Mouse (Mus musculus) hindbrain, embryonic 14.5 days (tissue): ENCODE data around the gene Cyp51. TPM values are rescaled to one million over a fixed set of nuclear protein-coding genes. Genes with fewer than 3 reads are reported as not detected.
A peak's percentile ranks its signal among the peaks of the same experiment; 100 is the strongest.
"Not testable (repeated sequence)": the region's sequence is repeated elsewhere in the genome, so short reads cannot be mapped to it uniquely, and the experiment has no call there.

Source experiments
- ATAC-seq: fragments of 200-750 bp; cut with Nextera tagmentation; 2 replicates; pipeline ENCODE4 v1.8.0; 2017; ENCODE audit warnings: moderate number of reproducible peaks, mild to moderate bottlenecking, moderate TSS enrichment, moderate library complexity; ENCODE audit not compliant: low FRiP score
- DNase-seq: peaks from one replicate; pipeline ENCODE4 v3.0.0-alpha.2; 2015; ENCODE audit warnings: low spot score
- H3K27ac ChIP-seq: fragments of 300-500 bp; sonication (generic); 2 replicates; pipeline ENCODE4 v1.5.1; 2014; ENCODE audit warnings: mild to moderate bottlenecking, moderate library complexity
- H3K27me3 ChIP-seq: fragments of 300-500 bp; sonication (generic); 2 replicates; pipeline ENCODE4 v1.6.1; 2014; ENCODE audit warnings: mild to moderate bottlenecking, low read length, mixed read lengths; ENCODE audit not compliant: control insufficient read depth, insufficient read depth
- H3K36me3 ChIP-seq: fragments of 300-500 bp; sonication (generic); replicated peaks from 2 replicates; pipeline ENCODE4 v1.6.1; 2014; ENCODE audit not compliant: control insufficient read depth, insufficient read depth
- H3K4me1 ChIP-seq: fragments of 300-500 bp; sonication (generic); replicated peaks from 2 replicates; pipeline ENCODE4 v1.6.1; 2014; ENCODE audit warnings: antibody characterized with exemption, low read length, mixed read lengths; ENCODE audit not compliant: control insufficient read depth, insufficient read depth
- H3K4me2 ChIP-seq: fragments of 300-500 bp; sonication (generic); replicated peaks from 2 replicates; pipeline ENCODE4 v1.6.1; 2014; ENCODE audit warnings: mild to moderate bottlenecking, moderate library complexity
- H3K4me3 ChIP-seq: fragments of 300-500 bp; sonication (generic); replicated peaks from 2 replicates; pipeline ENCODE4 v1.5.1; 2014; ENCODE audit warnings: mild to moderate bottlenecking, low read length
- H3K9ac ChIP-seq: fragments of 300-500 bp; sonication (generic); 2 replicates; pipeline ENCODE4 v1.6.1; 2014
- H3K9me3 ChIP-seq: fragments of 300-500 bp; sonication (generic); 2 replicates; pipeline ENCODE4 v1.6.1; 2016; ENCODE audit warnings: low read length; ENCODE audit not compliant: control insufficient read depth
- WGBS: fragments of 180-500 bp; shearing (Covaris S2); extraction: QIAGEN DNeasy Blood & Tissue Kit; methylation state at CpG from one replicate; pipeline ENCODE4 v1.1.7; 2014; 5-methylcytosine and 5-hydroxymethylcytosine counted together
- polyA plus RNA-seq: library from polyadenylated mRNA; unstranded; fragments of >200 nt; fragmentation: Nextera tagmentation; extraction: Ambion mirVana; gene quantifications from 2 replicates; pipeline ENCODE4 v1.2.1, GENCODE M21; 2014

Cyp51 gene
- 180 and 206 TPM in 2 replicates for polyA plus RNA-seq

DNA sequence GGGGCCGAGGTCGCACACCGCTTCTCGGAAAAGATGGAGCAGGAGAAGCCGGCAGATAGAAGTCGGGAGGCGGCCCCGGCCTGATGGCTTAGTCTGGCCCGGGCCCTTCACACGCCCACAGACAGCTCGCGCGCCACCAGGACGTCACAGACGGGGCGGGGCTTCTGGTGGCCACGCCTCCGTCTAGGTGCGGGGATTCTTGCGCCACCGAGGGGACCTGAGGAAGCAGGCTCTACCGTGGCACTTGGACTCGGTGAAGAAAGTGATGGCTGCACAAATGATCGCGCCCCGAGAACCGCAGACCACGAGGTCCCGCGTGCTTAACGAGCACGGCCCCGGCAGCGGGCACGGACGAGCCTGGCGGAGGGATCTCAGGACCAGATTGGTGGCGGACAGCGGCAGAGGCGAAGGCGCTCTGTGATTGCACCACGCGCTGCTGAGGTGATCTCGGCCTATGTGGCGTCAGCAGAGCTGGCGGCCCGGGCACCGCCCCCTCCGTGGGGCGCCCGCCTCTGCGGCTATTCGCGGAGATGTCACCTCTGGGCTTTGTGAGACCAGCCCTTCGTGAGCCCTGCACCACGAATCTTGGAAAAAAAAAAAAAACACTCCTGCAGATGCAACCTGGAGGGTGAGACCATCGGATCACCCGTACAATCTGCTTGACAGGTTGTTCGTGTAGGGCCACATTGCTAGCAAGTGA lies at the start of gene Cyp51:
Gene Cyp51 (minus strand): TSS at position 406 of the 700 bp plus-strand sequence.
- Histone ChIP-seq H3K4me1 (peaks cover 18% of the 10 kb centered on the region), H3K27me3 (no peaks in the 10 kb centered on the region), H3K4me3 (peak within 1 kb of the TSS; percentile 94), H3K9ac (peak within 1 kb of the TSS; percentile 91), H3K9me3 (no peaks in the 10 kb centered on the region), H3K36me3 (peaks cover 28% of the 10 kb centered on the region), H3K27ac (peak within 1 kb of the TSS; percentile 99), H3K4me2 (peak within 1 kb of the TSS; percentile 78)
- DNase-seq (peak; percentile 96), ATAC-seq (peak; percentile 96)
- under 1% methylated on average over 59 of the region's 59 CpGs for WGBS

DNA sequence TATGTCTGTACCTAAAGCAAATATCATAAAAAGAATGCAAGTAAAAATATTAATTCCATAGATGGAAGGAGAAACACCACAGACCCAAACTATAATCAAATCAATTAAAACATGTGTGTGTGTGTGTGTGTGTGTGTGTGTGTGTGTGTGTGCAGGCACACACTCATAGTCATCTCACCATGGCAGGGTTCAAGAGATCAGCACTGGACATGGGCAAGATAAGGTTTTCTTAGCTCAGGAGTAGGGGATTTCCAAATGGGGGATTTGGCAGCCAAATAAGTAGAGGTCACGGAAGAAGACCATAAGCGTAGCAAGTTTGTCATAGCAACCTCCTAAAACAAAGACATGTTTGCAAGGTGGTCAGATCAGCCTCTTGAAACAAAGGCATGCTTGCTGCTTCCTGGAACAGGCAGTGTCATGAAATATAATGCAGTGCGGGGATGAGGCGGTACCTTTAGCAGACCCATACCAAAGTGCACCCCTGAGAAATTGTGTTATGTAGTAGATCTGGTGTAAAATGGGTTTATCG lies 8.1 kb upstream of the Cyp51 start:
- Histone ChIP-seq H3K36me3 (no peaks in the 10 kb centered on the region), H3K4me2 (no peak overlapping the region), H3K9ac (no peak overlapping the region), H3K27ac (no peak overlapping the region), H3K9me3 (no peaks in the 10 kb centered on the region), H3K4me3 (no peak overlapping the region), H3K4me1 (no peaks in the 10 kb centered on the region), H3K27me3 (no peaks in the 10 kb centered on the region)
- no peak for ATAC-seq
- 88% methylated on average over 5 of the region's 5 CpGs for WGBS
- DNase-seq: no peak

DNA sequence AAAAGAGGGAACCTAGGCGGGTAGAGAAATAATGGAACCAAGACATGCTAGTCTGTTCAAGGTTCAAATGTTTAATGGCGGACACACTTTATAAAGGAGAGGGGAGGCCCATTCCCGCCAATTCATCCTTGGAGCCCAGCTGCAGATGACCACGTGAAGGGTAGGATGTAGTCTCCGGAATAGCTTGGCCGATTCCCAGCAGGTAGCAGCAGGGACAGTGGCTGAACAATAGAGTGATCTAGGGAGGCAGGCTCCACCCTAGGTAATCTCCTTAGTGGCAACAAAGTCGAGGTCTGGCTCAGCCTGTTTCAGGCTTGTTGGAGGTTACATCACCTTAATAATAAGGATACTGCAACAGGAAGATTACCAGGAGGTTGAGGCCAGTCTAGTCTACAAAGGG lies 2.5 kb upstream of the Cyp51 start:
- not testable (repeated sequence) for ATAC-seq, H3K36me3 ChIP-seq, H3K9me3 ChIP-seq, H3K4me2 ChIP-seq, H3K9ac ChIP-seq, H3K27me3 ChIP-seq, H3K27ac ChIP-seq, DNase-seq, H3K4me3 ChIP-seq
- peaks cover 14% of the 10 kb centered on the region for H3K4me1 ChIP-seq
- WGBS: 56% methylated on average over 7 of the region's 7 CpGs

DNA sequence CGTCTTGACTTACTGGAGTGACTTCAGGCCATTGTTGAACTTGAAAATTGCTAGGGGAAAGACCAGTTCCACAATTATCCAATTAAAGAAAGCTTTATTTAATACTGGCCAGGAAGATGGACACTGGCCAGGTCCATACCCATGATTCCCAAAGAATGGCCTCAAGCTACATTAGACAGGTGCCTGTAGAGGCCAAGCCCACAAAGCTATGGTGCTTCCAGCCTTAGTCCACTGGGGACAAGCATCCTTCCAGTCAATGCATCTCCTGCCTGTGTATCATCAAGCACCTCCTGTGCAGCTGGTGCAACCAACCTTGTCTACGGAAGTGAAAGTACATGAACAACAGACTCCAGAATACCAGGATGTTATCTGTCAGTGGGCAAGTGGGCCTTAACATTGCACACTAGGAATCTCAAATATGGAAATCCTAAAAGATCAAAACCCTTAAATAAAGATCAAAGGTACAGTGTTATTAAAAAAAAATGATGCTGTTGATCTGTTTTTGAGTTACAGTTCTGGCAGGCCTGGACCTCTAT lies 1.2 kb upstream of the Cyp51 start:
- H3K27me3 ChIP-seq: no peaks in the 10 kb centered on the region
- peak overlapping the region; percentile 99 for H3K27ac ChIP-seq
- H3K4me2 ChIP-seq: no peak overlapping the region
- no peaks in the 10 kb centered on the region for H3K9me3 ChIP-seq
- no peak for ATAC-seq
- H3K4me3 ChIP-seq: no peak overlapping the region
- no peak overlapping the region for H3K9ac ChIP-seq
- peaks cover 17% of the 10 kb centered on the region for H3K36me3 ChIP-seq
- peaks cover 18% of the 10 kb centered on the region for H3K4me1 ChIP-seq
- no peak for DNase-seq
- 91% methylated on average over 2 of the region's 2 CpGs for WGBS

DNA sequence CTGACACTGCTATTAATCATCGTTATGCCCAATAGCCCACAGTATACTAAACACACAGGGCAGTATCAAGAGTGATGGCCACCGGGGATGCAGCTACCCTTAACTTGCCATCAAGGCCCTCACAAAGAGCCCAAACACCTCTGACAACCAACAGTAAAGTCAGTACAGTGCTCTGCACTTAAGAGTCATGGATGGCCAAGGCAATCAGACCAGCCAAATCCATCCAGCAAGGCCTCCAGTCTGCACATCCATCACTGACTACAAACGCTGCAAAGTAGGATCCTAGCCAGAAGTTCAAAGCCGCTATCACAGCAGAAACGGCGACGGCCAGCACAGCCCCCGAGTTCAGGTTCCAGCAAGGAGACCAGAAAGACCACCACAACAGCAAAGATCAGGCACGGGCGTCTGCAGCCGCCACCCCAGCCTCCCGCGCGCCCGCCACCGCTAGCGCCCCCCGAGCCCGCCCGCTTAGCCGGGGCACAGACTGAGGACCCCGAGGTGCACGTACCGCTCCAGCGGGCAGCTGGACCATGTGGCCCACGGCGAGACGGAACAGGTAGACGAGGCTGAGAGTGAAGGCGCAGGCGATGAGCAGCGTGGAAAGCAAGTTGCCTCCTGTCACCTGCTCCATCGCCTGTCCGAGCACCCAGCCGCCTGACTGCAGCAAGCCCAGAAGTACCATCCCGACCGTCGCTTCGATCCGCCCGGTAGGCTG lies 763 bp downstream of the Cyp51 start:
- Histone ChIP-seq H3K9me3 (no peaks in the 10 kb centered on the region), H3K4me1 (peaks cover 18% of the 10 kb centered on the region), H3K4me2 (peak overlapping the region; percentile 78), H3K9ac (peak overlapping the region; percentile 91), H3K27me3 (no peaks in the 10 kb centered on the region), H3K27ac (peak overlapping the region; percentile 99), H3K36me3 (peaks cover 35% of the 10 kb centered on the region), H3K4me3 (peak overlapping the region; percentile 94)
- WGBS: 2% methylated on average over 41 of the region's 41 CpGs
- DNase-seq (no peak), ATAC-seq (peak; percentile 73)

DNA sequence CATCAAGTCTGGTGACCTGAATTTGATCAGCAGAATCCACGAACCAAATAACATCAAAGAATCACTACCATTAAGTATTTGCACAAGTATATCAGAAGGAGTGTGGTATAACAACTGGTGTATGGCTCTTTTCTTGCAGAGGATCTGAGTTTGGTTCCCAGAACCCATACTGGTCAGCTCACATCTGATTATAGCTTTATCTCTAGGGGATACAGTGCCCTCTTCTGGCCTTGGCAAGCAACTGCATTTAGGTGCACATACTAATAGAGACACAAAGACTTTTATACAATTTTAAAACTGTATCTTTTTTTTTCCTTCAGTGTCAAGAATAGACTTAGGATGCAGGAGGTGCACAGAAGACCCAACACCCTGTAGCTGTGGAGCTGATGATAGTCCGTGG lies 2.8 kb downstream of the Cyp51 start:
- peaks cover 51% of the 10 kb centered on the region for H3K36me3 ChIP-seq
- ATAC-seq (no peak), DNase-seq (no peak)
- no peaks in the 10 kb centered on the region for H3K27me3 ChIP-seq
- H3K9ac ChIP-seq: no peak overlapping the region
- H3K4me2 ChIP-seq: 0 out of 2 replicates have a peak overlapping the region, but pooled peaks have one; percentile 4
- no peak overlapping the region for H3K4me3 ChIP-seq
- H3K9me3 ChIP-seq: no peaks in the 10 kb centered on the region
- H3K27ac ChIP-seq: no peak overlapping the region
- peaks cover 18% of the 10 kb centered on the region for H3K4me1 ChIP-seq
- WGBS: 92% methylated on average over 2 of the region's 2 CpGs

DNA sequence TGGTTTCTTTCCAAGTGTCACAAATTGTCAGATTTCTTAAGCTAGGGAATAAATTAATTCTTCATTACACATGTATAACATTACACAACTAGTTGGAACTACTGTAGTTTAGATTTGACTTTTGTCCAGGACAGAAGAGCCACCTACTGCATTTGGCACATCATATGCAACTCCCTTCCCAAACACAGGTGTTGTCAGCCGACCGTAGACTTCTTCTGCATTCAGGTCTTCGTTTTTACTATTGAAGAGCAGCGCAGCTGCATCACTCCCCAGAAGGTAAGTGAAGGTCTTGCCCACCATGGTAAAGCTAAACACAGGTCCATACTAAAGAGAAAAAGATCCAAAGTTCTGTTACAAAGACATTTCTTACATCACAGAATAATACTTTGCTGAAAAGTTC lies 3.5 kb downstream of the Cyp51 start:
- no peak for DNase-seq
- no peak overlapping the region for H3K4me3 ChIP-seq
- ATAC-seq: no peak
- H3K27ac ChIP-seq: no peak overlapping the region
- WGBS: 97% methylated on average over 4 of the region's 4 CpGs
- H3K4me1 ChIP-seq: peaks cover 18% of the 10 kb centered on the region
- H3K36me3 ChIP-seq: peaks cover 52% of the 10 kb centered on the region
- no peak overlapping the region for H3K9ac ChIP-seq
- no peaks in the 10 kb centered on the region for H3K9me3 ChIP-seq
- H3K4me2 ChIP-seq: no peak overlapping the region
- H3K27me3 ChIP-seq: no peaks in the 10 kb centered on the region

DNA sequence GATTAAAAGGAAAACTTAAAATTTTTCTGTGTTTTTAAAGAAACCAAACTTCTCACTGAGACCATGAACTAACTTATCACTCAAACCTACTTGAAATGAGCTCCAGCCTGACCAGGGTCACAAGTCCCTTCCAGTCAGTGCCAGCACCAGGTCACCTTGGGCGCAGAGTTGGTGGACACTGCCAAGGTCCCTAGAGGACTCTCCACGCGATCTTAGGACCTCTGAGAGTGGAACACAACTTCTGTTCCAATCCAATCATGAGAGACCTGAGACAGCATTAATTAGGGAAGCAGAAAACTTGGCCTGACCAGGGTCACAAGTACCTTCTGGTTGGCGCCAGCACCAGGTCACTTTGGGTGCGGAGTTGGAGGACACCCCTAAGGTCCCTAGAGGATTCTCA lies 10.1 kb downstream of the Cyp51 start:
- peaks cover 80% of the 10 kb centered on the region for H3K36me3 ChIP-seq

DNA sequence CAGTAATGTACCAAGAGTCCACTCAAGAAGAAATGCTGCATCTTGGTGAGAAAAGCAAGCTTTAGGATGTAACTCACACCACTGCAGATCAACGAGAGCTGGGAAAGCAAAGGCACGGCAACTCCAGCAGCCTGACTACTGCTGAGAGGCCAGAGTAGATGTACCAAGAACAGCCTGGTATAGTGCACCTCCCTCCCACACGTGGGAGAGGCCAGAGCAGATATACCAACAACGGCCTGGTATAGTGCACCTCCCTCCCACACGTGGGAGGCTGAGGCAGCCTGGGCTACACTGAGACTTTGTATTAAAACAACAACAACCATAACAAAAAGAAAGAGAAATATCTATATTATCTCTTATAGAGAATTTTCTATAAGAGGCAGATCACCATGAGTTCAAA lies 16.4 kb downstream of the Cyp51 start:
- Histone ChIP-seq H3K9ac (no peak overlapping the region), H3K27ac (no peak overlapping the region), H3K4me1 (0 out of 2 replicates have a peak, but pooled peaks cover 4% of the 10 kb centered on the region), H3K4me3 (no peak overlapping the region), H3K27me3 (no peaks in the 10 kb centered on the region), H3K4me2 (no peak overlapping the region), H3K9me3 (no peaks in the 10 kb centered on the region), H3K36me3 (peaks cover 97% of the 10 kb centered on the region)
- DNase-seq (no peak), ATAC-seq (no peak; the same call in 1 of the 2 replicates)
- WGBS: 85% methylated on average over 5 of the region's 5 CpGs

More for the DNA sequence above, 10.1 kb downstream of the Cyp51 start:
- H3K4me2 ChIP-seq: no peak overlapping the region
- no peak for ATAC-seq
- WGBS: 98% methylated on average over 5 of the region's 5 CpGs
- no peak overlapping the region for H3K27ac ChIP-seq
- no peak overlapping the region for H3K9ac ChIP-seq
- no peaks in the 10 kb centered on the region for H3K9me3 ChIP-seq
- no peaks in the 10 kb centered on the region for H3K4me1 ChIP-seq
- no peak overlapping the region for H3K4me3 ChIP-seq
- DNase-seq: no peak
- H3K27me3 ChIP-seq: no peaks in the 10 kb centered on the region
